Comparison of ENCODE assay signal across 16 mouse cellular contexts in the genomic region with DNA sequence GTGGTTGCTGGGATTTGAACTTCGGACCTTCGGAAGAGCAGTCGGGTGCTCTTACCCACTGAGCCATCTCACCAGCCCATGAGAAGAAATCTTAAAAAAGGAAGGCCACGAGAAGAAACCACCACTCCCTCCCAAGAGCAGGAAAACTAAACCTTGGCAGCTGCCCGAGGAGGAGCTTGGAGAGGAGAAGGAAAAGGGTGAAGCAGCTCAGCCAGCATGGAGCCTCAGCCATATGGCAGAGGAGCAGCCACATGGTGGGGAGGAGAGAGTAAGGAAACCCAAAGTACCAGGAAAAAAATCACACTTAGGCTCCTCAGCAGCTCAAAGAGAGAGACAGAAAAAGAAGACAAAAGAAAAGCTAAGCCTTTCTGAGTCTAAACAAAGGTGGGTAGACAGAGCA.
A peak's percentile ranks its signal among the peaks of the same experiment; 100 is the strongest.
DNase-seq lines count a peak whose midpoint lies in the region; ATAC-seq and TF ChIP-seq lines count a peak whose summit lies in the region.
"Had no signal": no experiment of that assay in that cellular context is flagged by ENCODE, and none has a peak within 500 bp of the region (broad histone marks: within the 10 kb centered on the region; RNA-seq: fewer than 3 reads in every experiment).

No protein-coding gene starts in this region.

- H3K36me3 ChIP-seq in forebrain, embryonic 14.5 days (ENCODE audit: control insufficient read depth, insufficient read depth, low read length) = no peaks in the 10 kb centered on the region
- no peaks in the 10 kb centered on the region for H3K36me3 ChIP-seq in forebrain, embryonic 10.5 days (replicated peaks)
- no peaks in the 10 kb centered on the region for H3K36me3 ChIP-seq in forebrain, embryonic 16.5 days (ENCODE audit: control insufficient read depth, insufficient read depth)
- no peaks in the 10 kb centered on the region for H3K36me3 ChIP-seq in midbrain, postnatal 0 days (ENCODE audit: insufficient read depth, low read length)
- H3K36me3 ChIP-seq: embryonic facial prominence, embryonic 10.5 days had no signal

- 83% methylated on average over 5 of the region's 5 CpGs for WGBS in forebrain, embryonic 14.5 days
- WGBS in forebrain, embryonic 10.5 days = 85% methylated on average over 5 of the region's 5 CpGs
- WGBS in forebrain, embryonic 16.5 days = 81% methylated on average over 5 of the region's 5 CpGs
- 92% methylated on average over 5 of the region's 5 CpGs for WGBS in midbrain, postnatal 0 days

- no peaks in the 10 kb centered on the region for H3K9me3 ChIP-seq in forebrain, embryonic 14.5 days (replicated peaks; ENCODE audit: control insufficient read depth, low read length)
- H3K9me3 ChIP-seq in forebrain, embryonic 10.5 days = no peaks in the 10 kb centered on the region; the same call in 1 of the 2 replicates
- H3K9me3 ChIP-seq in forebrain, embryonic 16.5 days (ENCODE audit: control insufficient read depth, low read length) = peaks cover 5% of the 10 kb centered on the region; the same call in 1 of the 2 replicates
- no peaks in the 10 kb centered on the region for H3K9me3 ChIP-seq in midbrain, postnatal 0 days (ENCODE audit: low read length)
- H3K9me3 ChIP-seq: embryonic facial prominence, embryonic 10.5 days had no signal

- H3K4me1 ChIP-seq in forebrain, embryonic 14.5 days (ENCODE audit: control insufficient read depth, insufficient read depth, low read length) = peaks cover 14% of the 10 kb centered on the region
- peaks cover 39% of the 10 kb centered on the region for H3K4me1 ChIP-seq in forebrain, embryonic 10.5 days
- peaks cover 9% of the 10 kb centered on the region for H3K4me1 ChIP-seq in forebrain, embryonic 16.5 days (replicated peaks; ENCODE audit: control insufficient read depth, insufficient read depth, low read length)
- H3K4me1 ChIP-seq in midbrain, postnatal 0 days (ENCODE audit: insufficient read depth, low read length) = no peaks in the 10 kb centered on the region

- no peak overlapping the region for H3K27ac ChIP-seq in forebrain, embryonic 14.5 days (ENCODE audit: low read depth, low read length)
- no peak overlapping the region for H3K27ac ChIP-seq in forebrain, embryonic 10.5 days
- no peak overlapping the region for H3K27ac ChIP-seq in forebrain, embryonic 16.5 days (ENCODE audit: low read length)
- no peak overlapping the region for H3K27ac ChIP-seq in midbrain, postnatal 0 days (ENCODE audit: low read depth, low read length)
- H3K27ac ChIP-seq: embryonic facial prominence, embryonic 10.5 days had no signal

- H3K9ac ChIP-seq in forebrain, embryonic 14.5 days (ENCODE audit: low read length) = no peak overlapping the region
- H3K9ac ChIP-seq in forebrain, embryonic 16.5 days (replicated peaks; ENCODE audit: low read depth, low read length) = no peak overlapping the region
- no peak overlapping the region for H3K9ac ChIP-seq in midbrain, postnatal 0 days (replicated peaks; ENCODE audit: low read length, poor library complexity, severe bottlenecking)

- peak; percentile 45 for DNase-seq in forebrain, embryonic 14.5 days (ENCODE audit: low spot score)
- DNase-seq in forebrain, embryonic 10.5 days (ENCODE audit: extremely low spot score, low spot score) = no peak
- DNase-seq in right cerebral cortex, adult 18-20 months = peak; percentile 82
- no peak for DNase-seq in right cerebral cortex, postnatal 4 days
- no peak for DNase-seq in midbrain, postnatal 0 days (ENCODE audit: low spot score)
- DNase-seq in ovary, adult 18-20 months (ENCODE audit: low spot score) = no peak
- DNase-seq: adrenal gland, adult 2 months; gastrocnemius, postnatal 36 days; lung, postnatal 14 days; thymus, postnatal 14 days had no signal

- H3K4me3 ChIP-seq in forebrain, embryonic 14.5 days (ENCODE audit: low read depth, low read length) = no peak overlapping the region
- no peak overlapping the region for H3K4me3 ChIP-seq in forebrain, embryonic 10.5 days
- no peak overlapping the region for H3K4me3 ChIP-seq in forebrain, embryonic 16.5 days (replicated peaks; ENCODE audit: low read length)
- no peak overlapping the region for H3K4me3 ChIP-seq in midbrain, postnatal 0 days (ENCODE audit: low read depth, low read length)
- H3K4me3 ChIP-seq: embryonic facial prominence, embryonic 10.5 days; myocyte had no signal

- TF ChIP-seq CTCF in midbrain, postnatal 0 days (IDR thresholded peaks at IDR 0.05) = no peak

- no peaks in the 10 kb centered on the region for H3K27me3 ChIP-seq in forebrain, embryonic 14.5 days (replicated peaks; ENCODE audit: control insufficient read depth, insufficient read depth, low read length)
- H3K27me3 ChIP-seq in forebrain, embryonic 10.5 days (ENCODE audit: poor library complexity, severe bottlenecking) = no peaks in the 10 kb centered on the region
- no peaks in the 10 kb centered on the region for H3K27me3 ChIP-seq in forebrain, embryonic 16.5 days (replicated peaks; ENCODE audit: control insufficient read depth, insufficient read depth, low read length)
- H3K27me3 ChIP-seq in midbrain, postnatal 0 days (ENCODE audit: insufficient read depth, low read length) = no peaks in the 10 kb centered on the region

- H3K4me2 ChIP-seq in forebrain, embryonic 14.5 days (ENCODE audit: low read length) = no peak overlapping the region
- no peak overlapping the region for H3K4me2 ChIP-seq in forebrain, embryonic 16.5 days (ENCODE audit: low read length)
- H3K4me2 ChIP-seq in midbrain, postnatal 0 days (ENCODE audit: low read depth, low read length, poor library complexity, severe bottlenecking) = no peak overlapping the region
- H3K4me2 ChIP-seq: liver, embryonic 11.5 days; midbrain, embryonic 11.5 days had no signal

- ATAC-seq in forebrain, embryonic 14.5 days = no peak
- peak; percentile 34; the same call in 1 of the 2 replicates for ATAC-seq in forebrain, embryonic 16.5 days
- ATAC-seq in megakaryocyte-erythroid progenitor cell, adult 5-6 weeks (replicated peaks; ENCODE audit: low FRiP score, low TSS enrichment, poor library complexity, severe bottlenecking) = no peak
- ATAC-seq in midbrain, postnatal 0 days (ENCODE audit: low FRiP score) = no peak

Comparison
In these comparisons a context has a peak if more than half of its experiments do, and no peak if none do; other contexts are left out.
1. DNase-seq: peak in forebrain, embryonic 14.5 days (single experiment) and right cerebral cortex, adult 18-20 months (single experiment); none in forebrain, embryonic 10.5 days (single experiment), right cerebral cortex, postnatal 4 days (single experiment), midbrain, postnatal 0 days (single experiment) and ovary, adult 18-20 months (single experiment).